Mouse (Mus musculus) lung, adult 2 months (tissue): ENCODE measurements around the gene Snrnp27.

ENCODE experiments used
- CTCF ChIP-seq: fragments of 200-500 bp; IDR thresholded peaks from 2 replicates; pipeline ENCODE4 v1.5.1; 2011; ENCODE audit warnings: mild to moderate bottlenecking, low read length, control low read depth; ENCODE audit not compliant: insufficient read depth
- POLR2A ChIP-seq: fragments of 200-500 bp; IDR thresholded peaks from 2 replicates; pipeline ENCODE4 v1.6.1; 2011; ENCODE audit warnings: low read depth, mild to moderate bottlenecking, control low read depth, low read length, borderline replicate concordance; ENCODE audit errors: extremely low read depth

- TF ChIP-seq CTCF (no peak), POLR2A (no peak)
These were observed 44.4 kb upstream of the Snrnp27 start for GRCm38 (mm10) chr6:86728711-86729110.
